Mouse (Mus musculus) left cerebral cortex, adult 9 months (tissue): ENCODE results near the gene R3hcc1l.

Experiments
- DNase-seq, 2 experiments: peaks; one replicate each; pipeline ENCODE4 v3.0.0; 2022; ENCODE audit warnings: low spot score in 2 of 2

Gene R3hcc1l

GRCm38 (mm10) chr19:42518620-42519310 is at the start of gene R3hcc1l:
R3hcc1l (plus strand) TSS chr19:42518759.
- peak; percentile 87 to 95 for DNase-seq

- no peak for DNase-seq
Observed at GRCm38 (mm10) chr19:42471571-42471970, 47.0 kb upstream of the R3hcc1l start.

GRCm38 (mm10) chr19:42472831-42473230 is 45.7 kb upstream of the R3hcc1l start:
- no peak for DNase-seq

GRCm38 (mm10) chr19:42477769-42478168 is 40.8 kb upstream of the R3hcc1l start:
- peak; percentile 35 to 39 for DNase-seq

GRCm38 (mm10) chr19:42478303-42478702 is 40.3 kb upstream of the R3hcc1l start:
- DNase-seq: no peak

GRCm38 (mm10) chr19:42485443-42485842 is 33.1 kb upstream of the R3hcc1l start:
- DNase-seq: no peak

- no peak for DNase-seq
Observed at GRCm38 (mm10) chr19:42487261-42487660, 31.3 kb upstream of the R3hcc1l start.

- DNase-seq: peak; percentile 31 to 42
Observed at GRCm38 (mm10) chr19:42493257-42493917, 25.2 kb upstream of the R3hcc1l start.

- DNase-seq: no peak
Observed at GRCm38 (mm10) chr19:42504156-42504555, 14.4 kb upstream of the R3hcc1l start.

- DNase-seq: no peak
Observed at GRCm38 (mm10) chr19:42509625-42510024, 8.9 kb upstream of the R3hcc1l start.

GRCm38 (mm10) chr19:42510276-42511171 is 8.0 kb upstream of the R3hcc1l start:
- no peak for DNase-seq

GRCm38 (mm10) chr19:42515656-42516055 is 2.9 kb upstream of the R3hcc1l start:
- no peak for DNase-seq

- no peak for DNase-seq
Observed at GRCm38 (mm10) chr19:42516121-42516520, 2.4 kb upstream of the R3hcc1l start.

GRCm38 (mm10) chr19:42517957-42518619 is 471 bp upstream of the R3hcc1l start:
- no peak for DNase-seq

GRCm38 (mm10) chr19:42519760-42520159 is 1.2 kb downstream of the R3hcc1l start:
- DNase-seq: no peak

GRCm38 (mm10) chr19:42524703-42525102 is 6.1 kb downstream of the R3hcc1l start:
- no peak for DNase-seq

- no peak for DNase-seq
Observed at GRCm38 (mm10) chr19:42529992-42530437, 11.5 kb downstream of the R3hcc1l start.

- no peak for DNase-seq
Observed at GRCm38 (mm10) chr19:42534427-42534826, 15.9 kb downstream of the R3hcc1l start.

GRCm38 (mm10) chr19:42537600-42537999 is 19.0 kb downstream of the R3hcc1l start:
- DNase-seq: no peak

- no peak for DNase-seq
Observed at GRCm38 (mm10) chr19:42538911-42539310, 20.4 kb downstream of the R3hcc1l start.

- DNase-seq: no peak
Observed at GRCm38 (mm10) chr19:42539414-42540189, 21.0 kb downstream of the R3hcc1l start.
